Mouse (Mus musculus): ENCODE measurements around the gene Chaf1a.

GRCm38 (mm10) chr17:56110571-56110970 lies 70.3 kb downstream of the Chaf1a start:
- TF ChIP-seq CTCF (IDR thresholded peaks at IDR 0.05; ENCODE audit: control insufficient read depth, insufficient read depth, low read length) (no peak), POLR2A (IDR thresholded peaks at IDR 0.05; ENCODE audit: borderline replicate concordance, control insufficient read depth, low read depth, low read length) (no peak)
